Mouse (Mus musculus) heart, postnatal 14 days (tissue): ENCODE data around the gene Dlgap1. TPM values are rescaled to one million over a fixed set of nuclear protein-coding genes. Genes with fewer than 3 reads are reported as not detected.

Source experiments
- DNase-seq, 2 experiments: peaks; one replicate each; pipeline ENCODE4 v3.0.0; 2021 to 2022
- intact Hi-C: fragments of 180-260 bp; cut with DNase I; formaldehyde crosslinking; loops from one replicate; pipeline ENCODE4 v1.15.1; 2025
- total RNA-seq, 2 experiments: library from RNA; stranded (reverse); gene quantifications; 2 replicates each; pipeline ENCODE4 v1.2.3; 2021

The Dlgap1 gene
- total RNA-seq, 2 experiments from 2014 or later: 0.39 to 1.3 TPM

DNA sequence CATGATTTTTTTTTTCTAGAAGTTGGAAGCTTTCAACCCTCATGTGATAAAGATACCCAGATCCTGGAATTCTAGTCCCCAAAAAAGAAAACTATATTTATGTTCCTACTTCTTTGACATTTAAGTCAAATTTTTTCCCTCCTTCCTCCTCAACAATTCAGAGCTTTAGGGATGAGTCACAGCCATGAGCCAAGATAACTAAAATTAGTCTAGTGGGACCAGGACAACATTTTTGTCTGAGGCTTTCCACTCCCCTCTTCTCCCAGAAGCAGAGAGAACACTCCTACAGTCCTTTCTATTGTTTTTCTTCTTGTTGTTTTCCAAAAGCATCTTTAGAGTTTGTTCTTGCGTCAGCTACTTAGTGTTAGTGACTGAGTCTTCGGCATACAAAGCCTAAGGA, 627.5 kb downstream of the Dlgap1 start:
- no peak for DNase-seq
- intact Hi-C loops: no loop called here

GRCm38 (mm10) chr17:70600462-70600861, 631.6 kb downstream of the Dlgap1 start:
- DNase-seq: no peak
- intact Hi-C loops: no loop called here

GRCm38 (mm10) chr17:70602051-70602450, 633.2 kb downstream of the Dlgap1 start:
- no peak for DNase-seq
- intact Hi-C loops: no loop called here

DNA sequence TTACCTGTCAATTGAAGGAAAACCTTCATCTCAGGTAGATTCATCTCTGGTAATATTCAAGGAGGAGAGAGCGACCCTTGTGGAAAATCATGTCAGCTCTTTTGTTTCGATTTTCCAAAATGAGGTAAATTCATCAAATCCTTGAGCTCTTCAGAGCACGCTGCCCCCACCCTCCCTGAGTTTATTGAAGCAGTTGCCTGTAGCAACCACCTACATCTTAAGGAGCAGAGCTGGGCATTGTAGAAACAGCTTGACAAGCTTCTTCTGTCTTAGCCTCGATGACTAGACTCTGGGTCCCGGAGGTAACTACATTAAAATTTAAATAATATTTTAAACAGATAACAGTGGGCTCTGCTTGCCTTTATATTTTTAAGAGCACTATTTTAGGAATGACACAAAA, 636.8 kb downstream of the Dlgap1 start:
- no peak for DNase-seq

DNA sequence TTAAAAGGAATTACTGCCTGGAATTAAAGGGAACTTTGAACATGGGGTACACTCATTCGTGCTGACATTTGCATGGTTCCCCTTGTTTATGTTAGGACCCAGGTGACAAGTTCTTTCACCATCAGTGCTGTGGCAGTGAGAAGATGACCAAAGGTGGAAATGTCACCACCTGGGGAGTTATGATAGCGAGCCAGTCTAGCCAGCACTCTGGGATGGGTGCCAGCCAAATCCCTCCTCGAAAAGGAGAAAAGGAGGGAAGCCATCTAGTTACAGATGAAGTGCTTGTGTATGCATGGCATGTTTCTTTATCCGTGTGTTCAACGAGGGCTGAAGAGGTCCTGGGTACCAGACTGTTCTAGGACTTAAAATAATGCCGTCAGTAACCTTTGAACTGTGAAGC, 643.3 kb downstream of the Dlgap1 start:
- no peak for DNase-seq
- intact Hi-C loops: no loop called here

More for the DNA sequence above, 636.8 kb downstream of the Dlgap1 start:
- intact Hi-C loops: no loop called here

- DNase-seq: no peak
- intact Hi-C loops: no loop called here
Measured at GRCm38 (mm10) chr17:70613897-70614296, 645.0 kb downstream of the Dlgap1 start.

DNA sequence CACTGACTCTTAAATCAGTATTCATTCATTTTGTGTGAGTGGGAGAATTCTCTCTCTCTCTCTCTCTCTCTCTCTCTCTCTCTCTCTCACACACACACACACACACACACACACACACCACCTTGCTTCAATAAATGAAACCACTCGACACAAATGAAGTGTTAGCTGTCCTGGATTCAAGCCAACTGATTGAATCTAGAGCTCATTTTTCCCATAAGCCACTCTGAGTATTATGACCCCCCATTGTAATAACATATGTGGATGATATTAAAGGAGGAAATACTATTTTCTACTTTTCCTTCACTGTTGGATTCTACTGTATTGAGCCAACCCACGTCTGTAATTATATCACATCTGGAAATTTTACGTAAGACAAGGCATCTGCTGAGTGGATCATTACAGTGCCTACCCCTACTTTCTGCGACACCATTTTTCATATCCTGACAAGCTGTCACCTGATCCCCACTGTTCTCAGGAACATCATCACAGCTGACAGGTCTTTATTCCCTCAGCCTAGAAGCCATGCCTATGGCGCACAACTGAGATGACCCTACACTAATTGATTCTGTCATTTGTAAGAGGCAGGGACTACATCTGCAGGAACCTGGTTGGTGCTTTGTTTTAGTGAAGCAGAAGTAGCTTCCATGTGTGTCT, 645.7 kb downstream of the Dlgap1 start:
- DNase-seq: no peak
- intact Hi-C loops: no loop called here

DNA sequence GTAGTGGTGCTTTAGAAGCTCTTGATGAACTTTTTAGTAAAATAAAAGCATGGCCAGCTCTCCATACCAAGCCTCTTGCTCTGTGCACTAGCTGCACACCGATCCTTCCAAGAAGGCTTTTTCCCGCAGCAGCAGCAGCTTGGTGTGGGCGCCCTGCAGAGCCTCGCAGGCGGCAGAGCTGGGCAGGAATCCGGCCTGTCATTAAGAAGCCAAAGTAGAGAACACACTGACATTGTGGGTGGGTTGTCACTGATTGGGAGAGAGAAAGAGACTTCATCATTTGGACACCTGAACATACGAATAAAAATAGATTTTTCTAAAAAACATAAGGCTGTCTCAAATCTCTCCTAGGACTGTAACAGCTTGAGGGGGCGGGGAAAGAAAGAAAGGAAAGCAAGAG, 653.6 kb downstream of the Dlgap1 start:
- DNase-seq: no peak
- intact Hi-C loops: no loop called here

DNA sequence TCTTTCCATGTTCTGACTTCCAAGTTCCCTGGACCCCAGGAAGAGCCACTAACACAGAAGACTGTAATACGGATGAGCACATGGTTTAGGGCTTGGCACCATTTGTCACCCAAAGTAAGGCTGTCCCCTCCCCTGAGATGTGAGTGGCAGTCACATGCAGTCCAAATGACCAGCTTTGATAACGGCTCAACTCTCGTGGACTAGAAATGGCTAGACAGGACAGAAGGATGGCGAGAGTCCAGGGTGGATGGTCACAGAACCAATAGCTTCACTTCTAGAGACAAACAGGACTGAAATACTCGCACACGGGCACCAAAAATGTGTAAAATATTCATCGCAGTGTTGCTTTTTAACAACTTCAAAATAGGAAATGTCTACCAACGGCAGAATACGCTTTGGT, 657.5 kb downstream of the Dlgap1 start:
- intact Hi-C loops: no loop called here

GRCm38 (mm10) chr17:70626925-70627324, 658.1 kb downstream of the Dlgap1 start:
- intact Hi-C loops: no loop called here
- no peak for DNase-seq

More for the DNA sequence above, 657.5 kb downstream of the Dlgap1 start:
- no peak for DNase-seq

DNA sequence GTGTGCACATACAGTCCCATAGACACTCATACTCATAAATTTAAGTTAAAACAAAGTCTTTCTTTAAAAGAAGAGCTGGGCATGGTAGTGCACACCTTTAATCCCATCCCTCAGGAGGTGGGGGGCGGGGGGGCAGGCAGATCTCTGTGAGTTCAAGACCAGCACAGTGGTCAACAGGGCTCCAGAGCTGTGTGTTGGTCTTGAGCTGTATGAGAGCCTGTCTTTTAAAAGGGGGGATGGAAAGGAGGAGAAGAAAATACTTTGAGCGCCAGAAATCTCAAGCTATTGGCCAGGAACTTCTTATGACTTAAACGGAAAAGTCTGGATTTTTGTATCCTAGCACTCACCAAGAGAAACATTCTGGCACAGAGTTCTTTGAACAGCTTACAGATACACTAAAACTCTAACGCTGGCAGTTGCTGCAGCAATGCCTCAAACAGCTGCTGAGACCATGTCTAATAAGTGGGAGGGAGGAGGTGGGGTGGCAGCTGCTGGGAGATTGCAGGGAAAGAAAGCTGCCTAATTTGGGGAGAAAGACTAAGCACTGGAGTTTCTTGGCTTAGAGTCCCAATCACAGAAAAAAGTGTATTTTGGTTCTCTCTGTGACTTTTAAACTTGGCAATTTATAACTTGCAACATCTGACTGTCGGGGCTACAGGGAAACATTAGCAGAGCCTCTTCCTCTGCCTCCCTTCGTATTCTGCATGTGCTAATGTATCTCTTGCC, 660.9 kb downstream of the Dlgap1 start:
- DNase-seq: peak; percentile 7 to 22
- intact Hi-C loops: no loop called here

DNA sequence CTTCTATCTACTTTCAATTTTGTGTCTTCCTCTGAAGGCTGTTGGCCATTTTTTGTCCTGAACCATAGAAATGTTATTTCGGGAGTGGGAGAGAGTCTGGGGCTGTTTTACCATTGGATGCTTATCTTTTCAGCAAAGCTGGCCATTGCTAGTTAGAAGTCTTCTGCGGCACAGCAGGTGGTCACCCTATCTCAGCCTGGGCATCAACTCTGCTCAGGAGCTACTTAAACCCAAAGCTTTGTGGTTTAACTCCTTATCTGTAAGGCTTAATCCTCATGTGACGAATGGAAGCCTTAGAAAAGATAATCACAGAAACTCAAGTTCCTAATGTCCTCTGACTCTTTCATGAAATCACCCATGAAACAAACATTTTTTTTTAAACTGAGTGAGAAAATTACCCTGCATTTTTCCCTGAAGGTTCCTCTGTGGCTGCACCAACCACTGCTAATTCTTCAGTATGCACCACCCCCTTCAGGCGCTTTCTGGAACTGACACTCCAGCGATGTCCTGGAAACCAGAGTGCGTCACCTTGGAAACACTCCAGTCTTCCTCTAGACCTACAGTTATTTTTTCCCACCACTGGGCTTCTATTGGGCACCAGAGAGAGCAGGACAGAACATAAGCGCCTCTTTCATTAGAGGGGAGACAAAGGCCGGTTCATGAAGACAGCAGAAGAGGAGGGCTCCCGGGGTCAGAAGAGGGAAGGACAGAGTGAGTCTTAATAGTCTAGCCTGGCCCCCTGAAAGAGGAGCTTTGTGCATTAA, 664.5 kb downstream of the Dlgap1 start:
- peak; percentile 64 to 82 for DNase-seq
- intact Hi-C loops: loop anchor here (1.0 to 2.0 kb wide), 2 partner anchors 107 to 203 kb away; no protein-coding TSS in a partner anchor

GRCm38 (mm10) chr17:70643211-70643610, 674.3 kb downstream of the Dlgap1 start:
- intact Hi-C loops: no loop called here

DNA sequence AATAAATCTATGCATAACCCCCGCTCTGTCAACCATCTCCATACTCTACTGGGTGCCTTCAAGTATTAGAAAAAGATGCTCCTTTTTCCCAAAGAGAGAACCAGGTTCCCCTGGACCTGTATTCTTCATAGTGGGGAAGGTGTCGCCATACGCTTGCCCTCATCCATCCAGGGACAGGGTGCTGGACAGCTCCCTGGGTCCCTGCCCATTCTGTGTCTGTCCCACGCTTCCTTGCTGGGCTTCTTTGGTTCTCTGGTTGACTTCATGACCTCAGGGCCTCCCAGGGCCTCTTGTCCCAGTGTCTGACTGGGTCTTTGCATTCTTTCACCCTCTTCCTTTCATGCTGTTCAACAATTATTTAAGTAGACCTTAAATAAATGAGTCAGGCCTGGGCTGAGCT, 677.8 kb downstream of the Dlgap1 start:
- peak in 1 of 2 experiments; percentile 27 for DNase-seq
- intact Hi-C loops: no loop called here

More at GRCm38 (mm10) chr17:70643211-70643610, 674.3 kb downstream of the Dlgap1 start:
- no peak for DNase-seq

DNA sequence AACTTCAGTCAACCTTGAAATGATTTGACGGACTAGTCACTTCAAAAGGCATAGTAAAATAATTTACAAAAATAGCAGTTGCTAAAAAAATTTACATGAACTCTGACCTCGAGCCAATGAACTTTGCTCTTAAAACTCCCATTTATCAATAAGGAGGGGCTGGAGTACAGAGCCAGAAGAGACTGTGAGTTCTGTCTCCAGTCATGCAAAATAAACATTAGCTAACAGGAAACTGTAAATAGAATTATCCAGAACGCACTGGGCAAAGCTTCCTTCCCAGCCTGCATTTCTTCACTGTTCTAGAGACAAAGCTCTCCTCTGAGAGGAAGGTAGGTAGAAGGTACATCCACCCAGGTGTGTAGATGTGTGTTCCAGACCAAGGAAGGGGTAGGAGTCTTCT, 692.5 kb downstream of the Dlgap1 start:
- intact Hi-C loops: no loop called here
- no peak for DNase-seq

DNA sequence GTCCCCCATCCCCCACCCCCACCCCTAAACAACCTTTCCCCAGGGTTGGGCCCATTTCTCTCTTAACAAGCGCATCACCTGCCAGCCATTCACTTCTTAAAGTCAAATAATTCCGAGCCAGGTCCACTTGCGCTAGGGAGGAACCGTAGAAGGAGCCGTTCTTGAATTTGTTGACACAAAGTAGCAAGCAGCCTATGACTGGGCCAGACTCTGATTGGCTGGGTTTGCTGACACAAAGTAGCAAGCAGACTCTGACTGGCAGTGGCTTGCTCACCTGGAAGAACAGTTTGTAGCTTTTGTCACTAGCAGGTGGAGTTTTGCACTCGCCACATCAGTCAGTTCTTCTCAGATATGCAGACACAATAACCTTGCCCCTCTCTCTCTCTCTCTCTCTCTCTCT, 695.1 kb downstream of the Dlgap1 start:
- intact Hi-C loops: no loop called here
- no peak for DNase-seq

DNA sequence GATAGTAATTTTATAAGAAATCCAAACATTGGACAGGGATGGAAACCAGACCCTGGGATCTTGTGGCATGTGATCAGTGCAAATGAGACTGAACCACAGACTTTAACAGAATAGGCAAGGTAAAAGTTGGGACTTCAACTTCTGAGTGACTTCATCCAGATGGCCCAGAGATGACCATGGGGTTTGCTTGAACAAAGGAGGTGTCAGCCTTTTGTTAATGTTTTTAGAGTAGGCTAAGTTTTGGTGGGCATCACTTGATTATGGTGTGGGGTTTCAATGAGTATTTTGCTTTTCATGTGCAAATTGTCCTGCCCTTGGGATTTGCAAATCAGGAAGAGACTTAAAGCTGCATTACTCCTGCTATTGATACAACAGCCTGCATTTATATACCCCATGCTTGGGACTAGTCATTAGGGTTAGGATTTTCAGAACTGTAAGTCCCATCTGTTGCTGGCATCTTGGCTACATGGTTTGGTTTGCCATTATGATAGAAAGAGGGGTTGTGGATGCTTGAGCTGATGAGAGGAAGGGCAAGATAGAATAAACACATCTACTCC, 695.7 kb downstream of the Dlgap1 start:
- intact Hi-C loops: no loop called here
- no peak for DNase-seq

DNA sequence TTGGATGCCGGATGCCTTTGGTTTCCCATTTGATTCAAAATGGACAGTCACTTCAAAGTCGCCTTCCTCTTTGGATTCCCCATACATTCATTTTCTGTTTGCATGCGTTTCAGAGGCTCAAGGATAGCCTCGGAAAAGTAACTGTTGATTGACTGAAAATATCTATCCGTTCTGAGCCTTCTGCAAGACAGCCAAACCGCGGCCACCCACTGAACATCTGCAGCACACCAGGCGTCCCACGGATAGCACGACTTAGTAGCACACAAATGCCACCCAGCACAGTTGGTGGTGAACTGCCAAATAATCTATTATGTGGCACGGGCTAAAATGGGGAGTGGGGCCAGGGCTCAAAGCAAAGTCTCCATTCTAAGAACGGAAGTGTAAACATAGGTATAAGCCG, 705.1 kb downstream of the Dlgap1 start:
- intact Hi-C loops: no loop called here
- no peak for DNase-seq

DNA sequence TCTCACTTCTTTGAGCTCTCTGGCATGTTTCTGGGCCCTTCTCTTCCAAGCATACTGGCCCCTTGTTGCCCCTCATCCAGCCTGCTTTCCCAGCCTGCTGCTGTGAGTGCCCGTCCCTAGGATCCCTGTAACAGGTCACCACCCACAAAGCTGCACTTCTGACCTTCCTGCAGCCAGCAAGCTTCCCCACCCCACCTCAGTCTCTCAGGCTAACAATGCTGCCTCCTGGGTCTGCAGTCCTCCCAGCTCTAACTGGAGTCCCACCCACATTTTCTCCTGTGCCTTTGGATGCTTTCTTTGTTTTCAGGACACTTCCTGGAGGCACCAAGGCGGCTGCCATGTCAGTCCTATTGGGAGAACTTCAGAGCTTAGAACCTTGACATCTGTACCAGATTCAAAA, 707.6 kb downstream of the Dlgap1 start:
- no peak for DNase-seq
- intact Hi-C loops: no loop called here

GRCm38 (mm10) chr17:70683561-70684167, 714.8 kb downstream of the Dlgap1 start:
- intact Hi-C loops: loop anchor here (2.0 to 5.0 kb wide), 2 partner anchors 157 to 251 kb away; no protein-coding TSS in a partner anchor
- DNase-seq: peak; percentile 79 to 86

- intact Hi-C loops: no loop called here
- DNase-seq: no peak
Measured at GRCm38 (mm10) chr17:70690174-70690573, 721.3 kb downstream of the Dlgap1 start.
